Mouse (Mus musculus): ENCODE measurements around the gene Phldb2. TPM values are rescaled to one million over a fixed set of nuclear protein-coding genes. Genes with fewer than 3 reads are reported as not detected.

The Phldb2 gene
- total and polyA plus RNA-seq, 3 experiments, result not detected

GRCm38 (mm10) chr16:45842440-45842839 lies 111.0 kb downstream of the Phldb2 start:
- Histone ChIP-seq H3K9ac (ENCODE audit: control insufficient read depth, low read depth, low read length, poor library complexity, severe bottlenecking) (no peak overlapping the region), H3K36me3 (ENCODE audit: control insufficient read depth in 1 of 2, insufficient read depth in 2 of 2, low read length in 2 of 2) (no peaks in the 10 kb centered on the region), H3K4me1 (ENCODE audit: control insufficient read depth in 1 of 2, insufficient read depth in 2 of 2, low read length in 2 of 2) (no peaks in the 10 kb centered on the region), H3K79me2 (ENCODE audit: control insufficient read depth, insufficient read depth, low read length, poor library complexity) (no peaks in the 10 kb centered on the region), H3K27me3 (ENCODE audit: control insufficient read depth in 1 of 2, insufficient read depth in 2 of 2, low read length in 2 of 2) (no peaks in the 10 kb centered on the region), H3K4me3 (ENCODE audit: control insufficient read depth in 1 of 2, insufficient read depth in 1 of 2, low read depth in 2 of 2, low read length in 2 of 2) (no peak overlapping the region), H3K9me3 (replicated peaks; ENCODE audit: insufficient read depth, low read length) (no peaks in the 10 kb centered on the region), H3K27ac (ENCODE audit: control insufficient read depth, low read depth, low read length) (no peak overlapping the region)
- no peak for TF ChIP-seq CHD1 (IDR thresholded peaks at IDR 0.05; ENCODE audit: low read depth, low read length)
- TF ChIP-seq SIN3A (IDR thresholded peaks at IDR 0.05; ENCODE audit: low read length), result no peak
- TF ChIP-seq MXI1 (IDR thresholded peaks at IDR 0.05; ENCODE audit: low read depth, low read length), result no peak
- TF ChIP-seq RCOR1 (IDR thresholded peaks at IDR 0.05; ENCODE audit: low read depth, low read length), result no peak
- no peak for TF ChIP-seq ETS1 (IDR thresholded peaks at IDR 0.05; ENCODE audit: low read depth, low read length)
- TF ChIP-seq MAX (IDR thresholded peaks at IDR 0.05; ENCODE audit: low read length), result no peak
- TF ChIP-seq KAT2A (conservative IDR thresholded peaks at IDR 0.05; ENCODE audit: low read depth, low read length), result no peak
- TF ChIP-seq ZMIZ1 (IDR thresholded peaks at IDR 0.05; ENCODE audit: low read depth, low read length), result no peak
- TF ChIP-seq TBP (IDR thresholded peaks at IDR 0.05; ENCODE audit: low read depth, low read length), result no peak
- no peak for TF ChIP-seq RAD21 (IDR thresholded peaks at IDR 0.05; ENCODE audit: low read depth, low read length)
- no peak for TF ChIP-seq EP300 (IDR thresholded peaks at IDR 0.05; ENCODE audit: low read depth in 1 of 2, low read length in 2 of 2)
- no peak for TF ChIP-seq ZKSCAN1 (IDR thresholded peaks at IDR 0.05; ENCODE audit: low read depth, low read length)
- DNase-seq (ENCODE audit: low read depth, low spot score), result no peak

- H3K4me3 ChIP-seq (ENCODE audit: control insufficient read depth in 1 of 2, insufficient read depth in 1 of 2, low read depth in 2 of 2, low read length in 2 of 2), result no peak overlapping the region
- H3K36me3 ChIP-seq (ENCODE audit: control insufficient read depth in 1 of 2, insufficient read depth in 2 of 2, low read length in 2 of 2), result no peaks in the 10 kb centered on the region
- H3K9me3 ChIP-seq (replicated peaks; ENCODE audit: insufficient read depth, low read length), result no peaks in the 10 kb centered on the region
- TF ChIP-seq ZNF384 (IDR thresholded peaks at IDR 0.05; ENCODE audit: low read depth, low read length), result no peak
- no peak for TF ChIP-seq MAX (IDR thresholded peaks at IDR 0.05; ENCODE audit: low read length)
- no peak for TF ChIP-seq TAL1 (IDR thresholded peaks at IDR 0.05; ENCODE audit: low read length)
- no peak for TF ChIP-seq ELF1 (IDR thresholded peaks at IDR 0.05; ENCODE audit: low read depth, low read length)
- no peak for TF ChIP-seq GABPA (IDR thresholded peaks at IDR 0.05; ENCODE audit: low read depth, low read length)
- no peak for TF ChIP-seq MAFK (IDR thresholded peaks at IDR 0.05; ENCODE audit: borderline replicate concordance, low read depth, low read length)
- TF ChIP-seq CTCF (IDR thresholded peaks at IDR 0.05 in 2 of 3, conservative IDR thresholded peaks at IDR 0.05 in 1 of 3; ENCODE audit: control insufficient read depth in 1 of 3, insufficient read depth in 1 of 3, low read depth in 2 of 3, low read length in 3 of 3, poor library complexity in 1 of 3, severe bottlenecking in 1 of 3), result no peak
- TF ChIP-seq RAD21 (IDR thresholded peaks at IDR 0.05; ENCODE audit: low read depth, low read length), result no peak
- TF ChIP-seq SMC3 (IDR thresholded peaks at IDR 0.05; ENCODE audit: low read depth, low read length), result no peak
- TF ChIP-seq NRF1 (IDR thresholded peaks at IDR 0.05; ENCODE audit: insufficient read depth, low read depth, low read length, poor library complexity, severe bottlenecking), result no peak
- TF ChIP-seq EP300 (IDR thresholded peaks at IDR 0.05; ENCODE audit: low read depth in 1 of 2, low read length in 2 of 2), result no peak
- TF ChIP-seq POLR2AphosphoS5 (IDR thresholded peaks at IDR 0.05; ENCODE audit: borderline replicate concordance, low read depth, low read length), result no peak
- TF ChIP-seq TCF12 (IDR thresholded peaks at IDR 0.05; ENCODE audit: low read depth, low read length), result no peak
- DNase-seq (ENCODE audit: low read depth, low spot score), result no peak
- no peaks in the 10 kb centered on the region for H3K4me1 ChIP-seq (ENCODE audit: control insufficient read depth in 1 of 2, insufficient read depth in 2 of 2, low read length in 2 of 2)
- H3K9ac ChIP-seq (ENCODE audit: control insufficient read depth, low read depth, low read length, poor library complexity, severe bottlenecking), result no peak overlapping the region
- H3K27ac ChIP-seq (ENCODE audit: control insufficient read depth, low read depth, low read length), result no peak overlapping the region
- no peaks in the 10 kb centered on the region for H3K79me2 ChIP-seq (ENCODE audit: control insufficient read depth, insufficient read depth, low read length, poor library complexity)
- H3K27me3 ChIP-seq (ENCODE audit: control insufficient read depth in 1 of 2, insufficient read depth in 2 of 2, low read length in 2 of 2), result no peaks in the 10 kb centered on the region
Observed at GRCm38 (mm10) chr16:45841806-45842205, 111.6 kb downstream of the Phldb2 start.
